Mouse (Mus musculus): ENCODE data around the gene 4930442H23Rik.

- no peak for TF ChIP-seq CTCF (IDR thresholded peaks at IDR 0.05; ENCODE audit: borderline replicate concordance, insufficient read depth, low read length)
- peak; percentile 65 for TF ChIP-seq POLR2A (IDR thresholded peaks at IDR 0.05; ENCODE audit: low read depth, low read length)
Observed at GRCm38 (mm10) chr10:81232580-81233225, 49.1 kb upstream of the 4930442H23Rik start, which contains the start of gene Zfr2.
